Mouse (Mus musculus): ENCODE results near the gene Chd5. TPM values are rescaled to one million over a fixed set of nuclear protein-coding genes. Genes with fewer than 3 reads are reported as not detected.

Chd5 gene
- polyA plus RNA-seq (2021; fragmentation: Nextera tagmentation): 73.6 and 117 TPM in 2 replicates
- long read RNA-seq, experiment 1, partial matches to known transcripts: 78 of 80 reads
- long read RNA-seq, experiment 1, other reads (novel, unspliced or antisense): 2 of 80 reads
- long read RNA-seq, experiment 2, partial matches to known transcripts: 42 of 66 reads
- long read RNA-seq, experiment 2, other reads (novel, unspliced or antisense): 24 of 66 reads

GRCm38 (mm10) chr4:152338419-152339292, at the start of gene Chd5:
TSS of gene Chd5 (plus strand) at chr4:152338651.

GRCm38 (mm10) chr4:152291562-152291961, 46.9 kb upstream of the Chd5 start, which contains the start of gene Hes3:
TSS of gene Hes3 (minus strand) at chr4:152291662.

GRCm38 (mm10) chr4:152296874-152297861, 41.3 kb upstream of the Chd5 start, which contains the start of gene Icmt:
TSS of gene Icmt (plus strand) at chr4:152297227.

GRCm38 (mm10) chr4:152318517-152319234, 19.8 kb upstream of the Chd5 start, which contains the start of gene Rnf207:
TSS of gene Rnf207 (minus strand) at chr4:152318993.

GRCm38 (mm10) chr4:152325574-152326411, 12.7 kb upstream of the Chd5 start, which contains the start of gene Rpl22:
TSS of gene Rpl22 (plus strand) at chr4:152325742.

Other genes with a start within 250 kb of the Chd5 start
- gene Tnfrsf25, start 222.7 kb upstream of the Chd5 start, polyA plus RNA-seq (2021; fragmentation: Nextera tagmentation): 0.10 and 0.37 TPM in 2 replicates
- 0.93 and 2.0 TPM in 2 replicates for gene Espn, start 186.3 kb upstream of the Chd5 start, polyA plus RNA-seq (2021; fragmentation: Nextera tagmentation)
- gene Hes2, start 179.8 kb upstream of the Chd5 start, polyA plus RNA-seq (2021; fragmentation: Nextera tagmentation): not detected in 2 replicates
- 310 and 366 TPM in 2 replicates for gene Acot7, start 160.5 kb upstream of the Chd5 start, polyA plus RNA-seq (2021; fragmentation: Nextera tagmentation)
- 2.4 and 6.7 TPM in 2 replicates for gene Gpr153, start 64.4 kb upstream of the Chd5 start, polyA plus RNA-seq (2021; fragmentation: Nextera tagmentation)
- 0.13 and 0.26 TPM in 2 replicates for gene Hes3, start 47.0 kb upstream of the Chd5 start, polyA plus RNA-seq (2021; fragmentation: Nextera tagmentation)
- 17.0 and 18.5 TPM in 2 replicates for gene Icmt, start 41.4 kb upstream of the Chd5 start, polyA plus RNA-seq (2021; fragmentation: Nextera tagmentation)
- gene Rnf207, start 19.7 kb upstream of the Chd5 start, polyA plus RNA-seq (2021; fragmentation: Nextera tagmentation): 1.6 and 1.9 TPM in 2 replicates
- 355 and 361 TPM in 2 replicates for gene Rpl22, start 12.9 kb upstream of the Chd5 start, polyA plus RNA-seq (2021; fragmentation: Nextera tagmentation)
- 2.2 and 2.4 TPM in 2 replicates for gene Nphp4, start 138.1 kb downstream of the Chd5 start, polyA plus RNA-seq (2021; fragmentation: Nextera tagmentation)
- 83.0 and 111 TPM in 2 replicates for gene Kcnab2, start 139.2 kb downstream of the Chd5 start, polyA plus RNA-seq (2021; fragmentation: Nextera tagmentation)

Measured in left cerebral cortex, adult 6 months (tissue).